Mouse (Mus musculus): ENCODE data around the gene Dctn1. TPM values are rescaled to one million over a fixed set of nuclear protein-coding genes. Genes with fewer than 3 reads are reported as not detected.

Dctn1 gene
- total and polyA plus RNA-seq, 2 experiments from 2014 or later = 45.9 to 50.8 TPM

- peaks cover 21% of the 10 kb centered on the region for H3K4me1 ChIP-seq (ENCODE audit: control insufficient read depth, insufficient read depth)
- no peak overlapping the region for H3K27ac ChIP-seq (ENCODE audit: low read depth)
- no peaks in the 10 kb centered on the region for H3K36me3 ChIP-seq (replicated peaks; ENCODE audit: control insufficient read depth, insufficient read depth, low read length)
- no peak overlapping the region for H3K9ac ChIP-seq (replicated peaks; ENCODE audit: low read depth, low read length)
- no peak overlapping the region for H3K4me2 ChIP-seq (ENCODE audit: low read depth, low read length)
- TF ChIP-seq EP300 (IDR thresholded peaks at IDR 0.05; ENCODE audit: low read depth) (no peak), CTCF (IDR thresholded peaks at IDR 0.05; ENCODE audit: low read depth) (no peak)
- WGBS = 65% methylated on average over 3 of the region's 3 CpGs
- ATAC-seq (ENCODE audit: insufficient read depth, low read depth) = no peak
- no peak overlapping the region for H3K4me3 ChIP-seq (ENCODE audit: low read depth, low read length)
- no peak for DNase-seq (ENCODE audit: low spot score)
- no peaks in the 10 kb centered on the region for H3K9me3 ChIP-seq (replicated peaks; ENCODE audit: control insufficient read depth, low read length)
- H3K27me3 ChIP-seq (ENCODE audit: control insufficient read depth, insufficient read depth, low read length) = no peaks in the 10 kb centered on the region
Observed at GRCm38 (mm10) chr6:83134226-83134625, 31.5 kb upstream of the Dctn1 start.

DNA sequence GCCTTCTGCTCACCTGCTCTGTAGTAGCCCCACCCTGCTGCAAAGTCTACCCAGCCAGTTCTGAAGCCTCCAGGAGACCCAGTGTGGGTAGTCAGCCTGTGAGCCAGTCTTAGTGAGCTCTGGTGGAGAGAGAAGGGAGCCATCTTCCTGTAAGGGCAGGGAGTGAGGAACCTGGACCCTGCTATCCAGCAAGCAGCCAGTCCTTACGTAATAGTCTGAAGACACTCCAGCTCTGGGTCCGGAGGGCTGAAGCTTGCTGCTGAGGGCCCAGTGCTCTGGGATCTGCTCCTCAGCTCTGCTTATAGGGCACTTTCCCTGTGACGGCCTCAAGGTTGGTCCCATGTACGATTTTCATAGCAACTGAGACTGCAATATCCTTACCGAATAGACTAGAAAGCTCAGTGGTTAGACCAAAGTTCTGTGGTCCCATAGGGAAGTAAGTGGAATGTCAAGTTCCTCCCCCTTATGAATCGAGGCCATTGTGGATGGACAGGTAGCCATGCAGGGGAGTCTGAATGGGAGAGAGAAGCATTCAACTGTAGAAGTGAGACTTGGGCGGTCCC is 30.7 kb upstream of the Dctn1 start, which contains the start of gene Rtkn:
Rtkn (plus strand) TSS at position 513 of the 563 bp plus-strand sequence.
- Histone ChIP-seq H3K27me3 (ENCODE audit: control insufficient read depth, insufficient read depth, low read length) (no peaks in the 10 kb centered on the region), H3K4me1 (ENCODE audit: control insufficient read depth, insufficient read depth) (peaks cover 21% of the 10 kb centered on the region), H3K4me2 (ENCODE audit: low read depth, low read length) (peak within 1 kb of the TSS; percentile 73), H3K9me3 (replicated peaks; ENCODE audit: control insufficient read depth, low read length) (no peaks in the 10 kb centered on the region), H3K27ac (ENCODE audit: low read depth) (peak within 1 kb of the TSS; percentile 99), H3K36me3 (replicated peaks; ENCODE audit: control insufficient read depth, insufficient read depth, low read length) (no peaks in the 10 kb centered on the region), H3K4me3 (ENCODE audit: low read depth, low read length) (peak within 1 kb of the TSS; percentile 57), H3K9ac (replicated peaks; ENCODE audit: low read depth, low read length) (peak within 1 kb of the TSS; percentile 83)
- TF ChIP-seq CTCF (IDR thresholded peaks at IDR 0.05; ENCODE audit: low read depth) = no peak
- no peak for TF ChIP-seq EP300 (IDR thresholded peaks at IDR 0.05; ENCODE audit: low read depth)
- no peak for ATAC-seq (ENCODE audit: insufficient read depth, low read depth)
- DNase-seq (ENCODE audit: low spot score) = no peak
- 72% methylated on average over 7 of the region's 7 CpGs for WGBS

GRCm38 (mm10) chr6:83135571-83136161 is 30.1 kb upstream of the Dctn1 start:
- H3K27me3 ChIP-seq (ENCODE audit: control insufficient read depth, insufficient read depth, low read length) = no peaks in the 10 kb centered on the region
- ATAC-seq (ENCODE audit: insufficient read depth, low read depth) (no peak), DNase-seq (ENCODE audit: low spot score) (no peak)
- H3K4me2 ChIP-seq (ENCODE audit: low read depth, low read length) = peak overlapping the region; percentile 73
- peaks cover 21% of the 10 kb centered on the region for H3K4me1 ChIP-seq (ENCODE audit: control insufficient read depth, insufficient read depth)
- TF ChIP-seq CTCF (IDR thresholded peaks at IDR 0.05; ENCODE audit: low read depth) (no peak), EP300 (IDR thresholded peaks at IDR 0.05; ENCODE audit: low read depth) (no peak)
- H3K9me3 ChIP-seq (replicated peaks; ENCODE audit: control insufficient read depth, low read length) = no peaks in the 10 kb centered on the region
- H3K4me3 ChIP-seq (ENCODE audit: low read depth, low read length) = peak overlapping the region; percentile 57
- no peaks in the 10 kb centered on the region for H3K36me3 ChIP-seq (replicated peaks; ENCODE audit: control insufficient read depth, insufficient read depth, low read length)
- peak overlapping the region; percentile 83 for H3K9ac ChIP-seq (replicated peaks; ENCODE audit: low read depth, low read length)
- 11% methylated on average over 37 of the region's 37 CpGs for WGBS
- peak overlapping the region; percentile 99 for H3K27ac ChIP-seq (ENCODE audit: low read depth)

GRCm38 (mm10) chr6:83136291-83136880 is 29.3 kb upstream of the Dctn1 start:
- H3K4me3 ChIP-seq (ENCODE audit: low read depth, low read length) = peak overlapping the region; percentile 57
- H3K4me2 ChIP-seq (ENCODE audit: low read depth, low read length) = peak overlapping the region; percentile 73
- TF ChIP-seq EP300 (IDR thresholded peaks at IDR 0.05; ENCODE audit: low read depth) = no peak
- TF ChIP-seq CTCF (IDR thresholded peaks at IDR 0.05; ENCODE audit: low read depth) = no peak
- H3K36me3 ChIP-seq (replicated peaks; ENCODE audit: control insufficient read depth, insufficient read depth, low read length) = no peaks in the 10 kb centered on the region
- peak overlapping the region; percentile 99 for H3K27ac ChIP-seq (ENCODE audit: low read depth)
- H3K4me1 ChIP-seq (ENCODE audit: control insufficient read depth, insufficient read depth) = peaks cover 23% of the 10 kb centered on the region
- peak; percentile 1; the same call in 1 of the 2 replicates for ATAC-seq (ENCODE audit: insufficient read depth, low read depth)
- H3K9me3 ChIP-seq (replicated peaks; ENCODE audit: control insufficient read depth, low read length) = no peaks in the 10 kb centered on the region
- peak overlapping the region; percentile 83 for H3K9ac ChIP-seq (replicated peaks; ENCODE audit: low read depth, low read length)
- 32% methylated on average over 5 of the region's 5 CpGs for WGBS
- DNase-seq (ENCODE audit: low spot score) = no peak
- no peaks in the 10 kb centered on the region for H3K27me3 ChIP-seq (ENCODE audit: control insufficient read depth, insufficient read depth, low read length)

DNA sequence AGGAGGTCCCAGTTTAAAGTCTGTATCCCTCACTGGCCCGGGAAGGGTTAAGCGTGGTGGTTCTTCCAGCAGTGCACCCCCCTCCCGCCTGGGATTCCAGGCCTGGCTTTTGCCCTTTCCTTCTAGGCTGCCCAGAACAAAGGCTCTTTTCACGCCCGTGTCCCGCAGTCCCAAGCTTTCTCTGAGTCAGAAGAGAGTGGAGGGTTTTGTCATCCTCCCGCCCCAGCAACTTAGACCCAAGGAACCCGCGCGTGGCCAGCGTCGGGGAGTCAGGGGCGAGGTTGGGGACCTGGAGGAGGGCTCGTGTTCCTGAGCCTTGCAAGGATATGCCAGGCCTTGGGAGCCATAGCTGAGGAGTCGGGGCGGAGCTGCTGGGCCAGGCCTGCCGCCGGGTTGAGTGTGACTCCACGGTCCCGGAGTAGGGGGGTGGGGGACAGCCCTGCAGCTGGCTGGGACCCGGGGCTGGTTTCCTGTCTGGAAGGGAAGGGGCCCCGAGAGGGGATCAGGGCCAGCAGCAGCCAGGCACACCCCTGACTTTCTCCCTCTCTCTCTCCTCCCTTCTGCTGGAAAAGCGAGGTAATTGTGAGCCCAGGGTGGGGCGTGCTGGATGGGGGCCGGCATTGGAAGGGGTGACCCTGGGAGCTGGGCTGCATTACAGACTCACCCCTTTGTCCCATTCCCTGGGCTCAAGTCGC is 28.7 kb upstream of the Dctn1 start:
- Histone ChIP-seq H3K27ac (ENCODE audit: low read depth) (peak overlapping the region; percentile 99), H3K36me3 (replicated peaks; ENCODE audit: control insufficient read depth, insufficient read depth, low read length) (no peaks in the 10 kb centered on the region), H3K4me3 (ENCODE audit: low read depth, low read length) (peak overlapping the region; percentile 57), H3K4me1 (ENCODE audit: control insufficient read depth, insufficient read depth) (peaks cover 30% of the 10 kb centered on the region), H3K9me3 (replicated peaks; ENCODE audit: control insufficient read depth, low read length) (no peaks in the 10 kb centered on the region), H3K27me3 (ENCODE audit: control insufficient read depth, insufficient read depth, low read length) (no peaks in the 10 kb centered on the region), H3K4me2 (ENCODE audit: low read depth, low read length) (peak overlapping the region; percentile 73), H3K9ac (replicated peaks; ENCODE audit: low read depth, low read length) (peak overlapping the region; percentile 83)
- WGBS = 2% methylated on average over 25 of the region's 26 CpGs
- DNase-seq (ENCODE audit: low spot score) (peak; percentile 70), ATAC-seq (ENCODE audit: insufficient read depth, low read depth) (peak; percentile 71)
- TF ChIP-seq CTCF (IDR thresholded peaks at IDR 0.05; ENCODE audit: low read depth) = no peak
- no peak for TF ChIP-seq EP300 (IDR thresholded peaks at IDR 0.05; ENCODE audit: low read depth)

Measured in heart, postnatal 0 days (tissue).